Mouse (Mus musculus) naive thymus-derived CD4-positive, alpha-beta T cell, adult 2 months (primary cell): ENCODE results near the gene Il10.

ENCODE experiments used
- DNase-seq: peaks from one replicate; pipeline ENCODE4 v3.0.0-alpha.2; 2011; ENCODE audit warnings: low read depth

Gene Il10

DNA sequence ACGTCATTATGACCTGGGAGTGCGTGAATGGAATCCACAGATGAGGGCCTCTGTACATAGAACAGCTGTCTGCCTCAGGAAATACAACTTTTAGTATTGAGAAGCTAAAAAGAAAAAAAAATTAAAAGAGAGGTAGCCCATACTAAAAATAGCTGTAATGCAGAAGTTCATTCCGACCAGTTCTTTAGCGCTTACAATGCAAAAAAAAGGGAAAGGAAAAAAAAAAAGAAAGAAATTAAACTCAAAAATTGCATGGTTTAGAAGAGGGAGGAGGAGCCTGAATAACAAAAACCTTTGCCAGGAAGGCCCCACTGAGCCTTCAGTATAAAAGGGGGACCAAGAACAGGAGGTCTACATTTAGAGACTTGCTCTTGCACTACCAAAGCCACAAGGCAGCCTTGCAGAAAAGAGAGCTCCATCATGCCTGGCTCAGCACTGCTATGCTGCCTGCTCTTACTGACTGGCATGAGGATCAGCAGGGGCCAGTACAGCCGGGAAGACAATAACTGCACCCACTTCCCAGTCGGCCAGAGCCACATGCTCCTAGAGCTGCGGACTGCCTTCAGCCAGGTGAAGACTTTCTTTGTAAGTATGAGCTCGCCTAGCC, at the start of gene Il10:
TSS of gene Il10 (plus strand) at position 354 of the 607 bp plus-strand sequence.
- DNase-seq: no peak

GRCm38 (mm10) chr1:130979455-130979854, 40.2 kb upstream of the Il10 start:
- peak; percentile 60 for DNase-seq

DNA sequence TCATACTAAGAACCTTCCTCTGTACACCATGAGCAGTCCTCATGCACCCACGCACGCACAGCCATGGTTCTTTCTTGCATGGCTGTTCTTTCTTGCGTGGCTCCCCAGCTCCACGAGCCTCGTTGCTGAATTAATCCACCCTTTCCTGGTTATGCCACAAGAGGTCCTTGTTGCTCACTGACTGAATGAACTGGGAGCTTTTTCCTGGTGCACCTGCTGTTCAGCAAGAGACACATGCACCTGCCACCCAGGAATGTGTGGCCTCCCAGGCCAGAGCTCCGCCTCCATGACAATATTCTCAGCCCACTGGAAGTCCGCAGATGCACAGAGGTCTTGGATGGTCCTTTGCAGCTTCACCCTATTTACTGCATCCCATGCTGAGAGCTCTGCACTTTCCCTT, 35.2 kb upstream of the Il10 start:
- DNase-seq: no peak

DNA sequence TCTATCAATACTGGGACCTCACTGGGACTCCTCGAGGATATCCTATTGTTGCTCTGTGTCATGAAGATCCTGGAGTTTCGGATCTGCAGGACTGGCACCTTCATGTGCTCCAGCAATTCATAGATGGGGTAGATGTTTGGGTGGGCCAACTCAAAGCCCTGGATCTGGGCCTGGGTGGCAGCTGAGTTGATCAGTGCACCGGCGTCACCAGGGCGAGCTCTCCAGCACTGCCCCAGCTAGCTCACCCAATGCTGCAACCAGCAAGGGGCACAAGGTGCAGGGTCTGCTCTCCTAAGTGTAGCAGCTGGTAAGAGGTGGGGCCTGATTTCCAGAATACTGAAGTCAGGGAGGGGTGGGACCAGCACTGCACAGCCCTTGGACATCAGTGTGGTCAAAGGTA, 32.6 kb upstream of the Il10 start:
- DNase-seq: no peak

DNA sequence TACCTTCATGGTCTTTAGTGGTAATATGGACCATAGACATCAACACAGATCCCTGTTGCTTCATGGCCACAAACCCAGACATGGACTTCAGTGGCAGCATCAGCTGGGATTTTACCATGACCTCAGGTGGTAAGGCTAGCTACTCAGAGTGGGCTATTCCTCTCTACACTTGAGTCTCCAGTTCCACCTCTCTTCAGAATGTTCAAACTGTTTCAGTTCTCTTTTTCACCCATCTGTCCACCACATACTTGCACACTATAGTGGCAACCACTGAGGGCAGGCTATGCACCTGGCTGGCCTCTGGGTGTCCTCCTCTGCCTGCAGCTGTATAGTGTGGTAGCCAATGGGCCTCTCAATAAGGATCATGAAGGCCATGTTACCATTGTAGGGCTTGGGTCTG, 32.2 kb upstream of the Il10 start:
- DNase-seq: no peak

DNA sequence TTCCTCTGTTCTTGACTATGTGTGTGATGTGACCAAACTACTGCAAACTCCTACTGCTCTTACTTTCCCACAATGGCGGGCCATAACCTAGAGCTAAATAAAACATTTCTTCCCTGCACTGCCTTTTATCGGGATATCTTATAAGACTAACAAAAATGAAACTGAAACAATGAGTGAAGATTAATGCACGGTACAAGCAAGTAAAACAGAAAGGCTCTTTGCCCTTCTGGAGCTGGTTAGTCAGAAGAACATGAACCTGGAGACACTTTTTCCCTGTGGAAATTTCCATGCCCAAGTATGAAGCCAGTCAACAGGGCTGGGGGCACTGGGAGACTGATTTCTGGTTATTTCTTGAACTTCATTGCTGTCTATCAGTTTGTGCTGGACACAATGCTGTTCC, 30.3 kb upstream of the Il10 start:
- DNase-seq: no peak

DNA sequence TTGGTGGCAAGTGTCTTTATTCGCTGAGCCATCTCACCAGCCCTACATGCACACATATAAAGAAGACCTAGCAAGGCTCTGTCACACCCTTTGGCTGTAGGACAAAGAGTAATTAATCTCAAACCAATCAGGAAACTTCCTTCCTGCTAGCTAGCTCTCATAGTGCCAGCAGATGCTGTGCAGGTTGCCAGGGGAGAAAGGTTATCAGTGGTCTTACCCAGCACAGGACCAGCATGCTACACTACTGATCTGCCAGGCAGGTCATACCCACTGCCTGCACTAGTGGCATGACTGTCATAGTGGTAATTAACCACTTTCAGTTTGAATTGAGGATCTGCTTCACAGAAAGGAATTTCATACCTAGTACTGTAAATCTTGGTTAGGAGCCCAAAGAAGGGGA, 29.2 kb upstream of the Il10 start:
- DNase-seq: no peak

DNA sequence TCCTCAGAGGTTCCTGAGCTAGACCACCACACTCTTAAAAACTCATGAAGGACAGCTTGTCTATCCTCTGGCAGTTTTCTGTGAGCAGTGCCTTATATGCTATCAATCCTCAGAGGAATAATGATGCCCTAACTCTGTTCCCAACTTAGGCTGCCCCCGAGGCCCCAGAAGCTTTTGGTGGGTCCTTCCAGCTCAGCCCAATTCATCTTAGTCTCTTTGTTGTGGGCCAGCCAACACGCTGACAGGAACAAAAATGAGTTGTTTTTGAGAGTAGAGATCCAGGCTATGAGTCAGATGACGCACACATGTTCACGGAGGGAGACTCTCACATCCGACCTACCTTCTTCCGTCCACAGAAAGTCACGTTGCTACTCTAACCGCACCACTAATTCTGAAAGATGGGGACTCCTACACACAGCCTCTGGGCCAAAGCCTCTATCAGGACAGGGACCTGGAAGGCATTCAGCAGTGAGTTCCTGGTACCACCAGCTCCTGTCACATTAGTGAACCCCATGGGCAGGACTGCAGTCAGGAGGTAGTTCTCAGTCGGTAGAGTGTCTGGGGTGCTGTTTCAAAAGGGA, 26.0 kb upstream of the Il10 start:
- peak; percentile 57 for DNase-seq

DNA sequence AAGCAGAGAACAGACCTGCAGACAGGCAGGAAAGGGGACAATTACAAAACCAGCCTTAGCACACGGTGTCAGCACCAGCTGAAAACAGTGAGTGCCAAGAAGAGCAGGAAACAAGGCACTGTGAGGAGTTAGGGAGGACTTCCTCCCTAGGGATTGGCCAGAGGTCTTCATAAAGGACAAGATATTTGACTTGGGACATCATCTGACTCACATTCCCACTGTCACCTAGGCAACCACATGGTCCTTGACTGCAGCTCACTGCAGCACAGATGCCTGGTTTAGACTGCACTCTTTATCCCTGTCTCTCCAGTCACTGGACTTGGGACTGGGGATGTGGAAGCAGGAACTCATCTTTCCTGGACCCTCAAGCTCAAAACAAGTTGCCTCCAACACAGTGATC, 24.1 kb upstream of the Il10 start:
- no peak for DNase-seq

DNA sequence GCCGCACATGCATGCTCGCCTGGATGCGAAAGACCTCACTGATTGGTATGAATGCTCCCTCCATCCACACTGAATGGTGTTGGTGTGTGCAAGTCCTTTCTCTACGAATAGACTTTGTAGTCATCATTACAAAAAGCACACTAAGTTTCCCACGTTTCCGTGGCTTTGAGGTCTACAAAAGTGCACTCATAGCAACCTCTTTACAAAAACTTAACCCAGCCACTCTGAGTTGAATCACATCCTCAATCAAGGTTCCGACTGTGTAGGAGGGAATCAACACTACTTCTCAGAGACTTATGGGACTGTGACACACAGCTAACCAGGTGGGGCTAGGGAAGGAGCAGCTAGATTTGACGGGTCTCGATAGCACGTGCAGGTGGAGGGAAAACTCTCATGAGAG, 23.3 kb upstream of the Il10 start:
- no peak for DNase-seq

DNA sequence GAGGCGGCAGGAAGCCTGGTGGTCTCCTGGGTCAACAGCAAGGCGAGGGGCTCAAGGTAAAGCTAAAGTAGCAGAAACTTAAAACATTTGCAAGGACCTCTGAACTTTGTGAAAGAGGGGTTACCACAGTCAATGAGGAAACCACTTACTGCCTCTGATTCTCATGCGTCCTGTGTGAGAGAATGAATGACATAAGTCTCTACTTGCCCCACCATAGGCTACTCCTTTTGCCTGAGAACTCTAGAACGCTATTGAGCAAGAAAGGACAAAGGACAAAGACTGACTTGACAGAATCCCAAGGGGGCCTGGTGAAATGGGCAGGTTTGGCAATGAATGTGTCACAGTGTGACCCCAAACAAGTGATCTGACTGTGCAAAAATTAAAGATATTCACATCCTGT, 22.2 kb upstream of the Il10 start:
- DNase-seq: no peak

- no peak for DNase-seq
These were observed 21.3 kb upstream of the Il10 start for GRCm38 (mm10) chr1:130998321-130998720.

DNA sequence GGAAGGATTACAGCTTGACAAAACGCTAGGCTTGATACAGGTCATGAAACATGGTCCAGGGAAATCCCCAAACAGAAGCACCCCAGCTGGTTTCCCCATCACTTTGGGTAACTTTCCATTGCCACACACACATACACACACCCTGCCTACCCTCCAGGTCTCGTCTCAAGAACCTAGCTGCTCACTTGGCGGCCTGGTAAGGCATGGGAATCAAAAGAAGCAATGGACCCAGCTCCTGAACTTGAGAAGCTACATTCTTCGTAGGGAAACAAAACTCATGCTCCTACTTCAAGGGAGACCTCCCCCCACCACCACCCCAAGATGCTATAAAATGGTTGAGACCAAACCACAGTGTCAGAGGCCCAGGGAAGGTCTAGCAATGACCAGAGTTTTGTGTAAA, 19.9 kb upstream of the Il10 start:
- DNase-seq: no peak

- no peak for DNase-seq
These were observed 19.3 kb upstream of the Il10 start for GRCm38 (mm10) chr1:131000296-131000695.

DNA sequence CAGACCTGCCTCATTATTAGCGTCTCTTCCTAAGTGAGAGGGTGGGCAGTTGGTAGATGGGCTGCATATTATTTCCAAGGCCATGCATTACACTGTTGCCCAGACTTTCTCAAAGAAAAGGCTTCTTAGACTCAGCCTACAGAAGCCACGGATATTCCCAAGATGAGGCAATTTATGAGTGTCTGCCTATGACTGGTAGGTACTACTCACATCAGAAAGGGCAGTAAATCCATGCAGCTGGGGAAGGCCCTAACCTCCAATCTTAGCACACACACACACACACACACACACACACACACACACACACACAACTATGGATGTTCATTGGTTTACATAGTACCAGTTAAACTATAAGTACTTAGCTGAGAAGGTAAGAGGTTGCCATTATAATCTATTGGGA, 17.1 kb upstream of the Il10 start:
- no peak for DNase-seq

DNA sequence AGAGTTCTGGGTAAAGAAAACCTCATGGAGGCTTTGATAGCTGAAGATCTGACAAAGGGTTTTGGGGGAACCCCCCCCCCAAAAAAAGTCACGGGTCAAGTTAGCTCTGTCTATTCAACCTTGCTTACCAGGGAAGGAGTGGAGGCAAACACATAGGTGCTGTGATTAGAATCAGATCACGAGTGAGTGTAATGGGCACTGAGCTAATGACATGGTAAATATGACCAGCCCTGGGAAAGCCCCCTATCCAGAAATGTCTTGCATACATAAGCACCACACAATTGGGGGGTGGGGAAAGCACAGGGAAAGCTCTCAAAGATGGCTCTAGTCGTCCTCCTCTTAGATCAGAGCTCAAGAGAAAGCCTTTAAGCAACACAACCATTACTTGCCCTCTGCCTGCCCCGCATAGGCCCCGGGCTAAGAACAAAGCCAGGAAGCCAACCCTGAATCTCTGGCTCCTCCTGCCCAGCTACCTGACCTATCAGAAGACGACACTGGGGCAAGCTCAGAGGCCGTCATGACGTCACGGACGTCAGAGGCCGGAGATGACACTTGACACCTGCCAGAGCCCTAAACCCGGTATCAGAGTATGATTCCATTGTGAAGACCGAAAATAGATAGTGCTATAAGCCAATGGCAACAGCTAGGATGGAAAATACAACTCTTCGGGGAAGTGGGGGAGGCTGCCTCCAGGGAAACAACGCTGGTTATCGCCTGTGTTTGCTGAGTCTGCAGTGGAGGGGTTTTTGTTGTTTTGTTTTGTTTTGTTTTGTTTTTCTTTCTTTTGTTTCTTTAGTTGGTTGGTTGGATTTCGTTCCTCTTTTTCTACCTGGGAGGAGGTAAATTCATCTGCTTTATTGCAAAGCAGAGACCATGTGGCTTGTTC, 16.4 kb upstream of the Il10 start:
- DNase-seq: no peak

DNA sequence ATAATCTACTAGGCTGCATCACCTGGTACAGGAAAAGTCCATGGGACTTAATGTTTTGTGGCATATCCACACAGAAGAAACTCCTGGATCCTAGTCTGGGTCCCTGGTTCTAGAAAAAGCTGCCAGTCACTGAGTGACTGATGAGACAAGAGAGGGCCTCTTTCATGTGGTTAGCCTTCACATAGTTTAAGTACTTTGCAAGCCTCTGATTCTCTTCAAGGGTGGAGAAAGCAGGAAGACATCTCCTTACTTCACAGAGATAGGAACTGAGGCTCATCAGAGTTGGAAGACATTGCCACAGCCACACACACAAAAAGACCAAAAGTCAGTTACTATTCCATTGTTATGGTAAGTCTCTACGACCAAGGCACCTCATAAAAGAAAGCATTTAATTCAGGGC, 13.6 kb upstream of the Il10 start:
- DNase-seq: peak; percentile 41

DNA sequence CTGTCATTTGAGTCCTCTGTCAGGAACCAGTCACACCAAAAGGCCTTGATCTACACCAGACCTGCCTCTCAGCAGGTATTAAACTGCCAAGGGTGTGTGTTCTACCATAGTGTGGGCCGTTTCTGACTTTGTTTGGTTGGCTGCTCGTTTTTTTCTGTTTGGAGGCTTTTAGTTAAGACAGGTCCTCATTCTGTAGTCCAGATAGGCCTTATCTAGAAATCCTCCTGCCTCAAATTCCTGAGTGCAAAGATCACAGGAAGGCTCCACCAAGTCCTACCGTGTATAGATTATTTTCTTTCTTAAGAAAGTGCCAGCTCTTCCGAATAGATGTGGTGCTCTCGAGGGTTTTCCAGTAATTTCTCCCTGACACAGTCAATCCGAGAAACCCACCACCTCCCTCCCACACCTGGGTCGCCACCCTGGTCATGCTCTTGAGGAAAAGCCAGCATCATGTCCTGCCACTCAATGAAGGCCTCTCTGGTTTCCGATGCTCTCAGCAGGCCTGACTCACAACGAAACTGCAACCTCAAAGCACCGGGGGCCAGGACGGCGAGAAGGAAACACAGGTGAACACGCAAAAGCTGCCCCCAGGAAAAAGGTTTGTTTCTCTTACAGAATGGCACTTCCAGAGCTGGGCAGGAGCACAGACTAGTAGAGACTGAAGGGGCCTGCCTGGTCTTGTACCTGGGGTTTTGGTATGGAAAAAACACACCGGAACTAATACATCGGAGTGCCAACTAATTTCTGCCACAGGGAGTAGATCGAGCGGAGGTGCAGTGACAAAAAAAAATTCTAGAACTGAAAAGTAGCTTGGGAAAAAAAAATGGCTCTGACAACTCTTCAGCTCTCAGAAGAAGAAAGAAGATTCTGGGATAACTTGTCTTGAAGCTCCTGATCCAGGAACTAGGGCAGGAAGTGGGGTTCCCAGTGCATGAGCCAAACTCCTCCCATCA, 9.2 kb upstream of the Il10 start:
- DNase-seq: no peak

DNA sequence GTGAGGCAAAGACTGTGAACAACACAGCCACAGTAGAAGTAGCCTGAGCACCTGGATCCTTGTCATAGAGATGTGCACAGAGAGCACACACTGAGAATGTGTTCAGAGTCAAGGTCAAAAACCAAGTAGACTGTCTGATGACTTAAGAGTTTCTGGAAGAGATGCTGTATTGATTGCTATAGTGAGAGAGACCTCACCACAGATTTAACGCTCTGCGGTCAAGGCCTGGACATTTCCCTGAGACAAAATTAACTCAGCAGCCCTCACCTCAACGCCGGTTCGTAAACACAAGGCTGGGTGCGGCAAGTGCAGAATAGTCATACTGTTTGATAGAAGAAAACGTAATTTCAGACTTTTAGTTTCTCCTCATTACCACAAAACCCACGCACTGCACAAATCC, 7.2 kb upstream of the Il10 start:
- DNase-seq: no peak

- DNase-seq: no peak
These were observed 5.7 kb upstream of the Il10 start for GRCm38 (mm10) chr1:131013926-131014325.

GRCm38 (mm10) chr1:131015281-131015680, 4.4 kb upstream of the Il10 start:
- DNase-seq: no peak

DNA sequence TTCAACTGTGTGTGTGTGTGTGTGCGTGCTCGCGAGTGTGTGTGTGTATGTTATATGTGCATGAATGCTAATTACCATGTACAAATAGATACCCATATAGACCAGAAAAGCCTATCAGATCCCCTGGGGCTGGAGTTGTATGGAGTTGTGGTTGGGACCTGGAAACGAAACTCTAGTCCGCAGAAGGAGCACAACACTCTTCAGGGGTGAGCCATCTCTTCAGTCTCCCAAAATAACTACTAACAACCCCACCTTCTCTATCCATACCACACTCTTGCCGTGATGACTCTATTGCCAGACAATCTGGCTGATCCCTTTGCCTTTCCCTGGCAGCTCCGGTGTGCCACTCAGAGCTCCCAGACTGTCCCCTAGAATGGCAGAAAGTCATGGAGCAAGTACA, 3.8 kb upstream of the Il10 start:
- no peak for DNase-seq
